Mouse (Mus musculus) stomach, embryonic 16.5 days (tissue): Measurements from ENCODE around the gene Fto. TPM values are rescaled to one million over a fixed set of nuclear protein-coding genes. Genes with fewer than 3 reads are reported as not detected.
A peak's percentile ranks its signal among the peaks of the same experiment; 100 is the strongest.

Experiments used
- ATAC-seq: fragments of 200-750 bp; cut with Nextera tagmentation; 2 replicates; pipeline ENCODE4 v1.8.0; 2017; ENCODE audit warnings: moderate number of reproducible peaks, moderate TSS enrichment; ENCODE audit not compliant: insufficient read depth, low FRiP score
- H3K27ac ChIP-seq: fragments of 300-500 bp; sonication (generic); 2 replicates; pipeline ENCODE4 v1.5.1; 2014; ENCODE audit warnings: low read length
- H3K27me3 ChIP-seq: fragments of 300-500 bp; sonication (generic); 2 replicates; pipeline ENCODE4 v1.6.1; 2014; ENCODE audit warnings: low read length, control low read depth, mixed read lengths; ENCODE audit not compliant: control insufficient read depth, insufficient read depth
- H3K36me3 ChIP-seq: fragments of 300-500 bp; sonication (generic); 2 replicates; pipeline ENCODE4 v1.6.1; 2014; ENCODE audit warnings: low read length; ENCODE audit not compliant: control insufficient read depth, insufficient read depth
- H3K4me1 ChIP-seq: fragments of 300-500 bp; sonication (generic); 2 replicates; pipeline ENCODE4 v1.6.1; 2014; ENCODE audit warnings: low read length, control low read depth, mixed read lengths; ENCODE audit not compliant: control insufficient read depth, insufficient read depth
- H3K4me2 ChIP-seq: fragments of 300-500 bp; sonication (generic); 2 replicates; pipeline ENCODE4 v1.6.1; 2014; ENCODE audit warnings: low read depth, low read length, mixed read lengths
- H3K4me3 ChIP-seq: fragments of 300-500 bp; sonication (generic); replicated peaks from 2 replicates; pipeline ENCODE4 v1.5.1; 2014; ENCODE audit warnings: mild to moderate bottlenecking, low read length
- H3K9ac ChIP-seq: fragments of 300-500 bp; sonication (generic); 2 replicates; pipeline ENCODE4 v1.6.1; 2014; ENCODE audit warnings: low read length
- H3K9me3 ChIP-seq: fragments of 300-500 bp; sonication (generic); replicated peaks from 2 replicates; pipeline ENCODE4 v1.6.1; 2016; ENCODE audit warnings: low read length, control low read depth; ENCODE audit not compliant: control insufficient read depth
- WGBS: fragments of 180-500 bp; shearing (Covaris S2); extraction: QIAGEN DNeasy Blood & Tissue Kit; methylation state at CpG from one replicate; pipeline ENCODE4 v1.1.7; 2014; 5-methylcytosine and 5-hydroxymethylcytosine counted together
- polyA plus RNA-seq: library from polyadenylated mRNA; unstranded; fragments of >200 nt; fragmentation: Nextera tagmentation; extraction: Ambion mirVana; gene quantifications from 2 replicates; pipeline ENCODE4 v1.2.1, GENCODE M21; 2015

Gene Fto
- polyA plus RNA-seq, 1 experiment from 2014 or later: 73.4 TPM

DNA sequence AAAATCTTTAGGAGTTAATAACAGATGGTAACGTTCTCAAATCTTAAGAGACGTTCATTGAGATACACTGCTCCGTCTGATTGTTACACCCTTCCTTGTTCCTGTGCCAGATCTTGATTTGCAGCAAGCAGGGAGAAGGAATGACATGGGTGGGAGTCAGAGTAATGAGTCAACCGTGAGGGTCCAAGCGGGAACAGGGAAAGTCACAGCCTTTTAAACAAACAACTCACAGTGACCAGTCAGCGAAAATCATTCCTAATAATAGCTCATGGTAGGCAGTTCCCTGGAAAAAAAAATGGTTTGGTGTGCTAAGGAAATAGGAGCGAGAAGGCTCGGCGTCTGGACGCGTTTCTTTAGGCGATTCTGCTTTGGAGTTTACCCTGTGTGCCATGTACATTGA, 208.9 kb downstream of the Fto start:
- Histone ChIP-seq H3K36me3 (no peaks in the 10 kb centered on the region), H3K9me3 (no peaks in the 10 kb centered on the region), H3K27ac (no peak overlapping the region), H3K27me3 (no peaks in the 10 kb centered on the region), H3K4me2 (peak overlapping the region; percentile 2; the same call in 1 of the 2 replicates), H3K4me3 (no peak overlapping the region), H3K4me1 (peaks cover 20% of the 10 kb centered on the region; the same call in 1 of the 2 replicates), H3K9ac (no peak overlapping the region)
- 44% methylated on average over 12 of the region's 12 CpGs for WGBS
- ATAC-seq: no peak

- Histone ChIP-seq H3K9me3 (no peaks in the 10 kb centered on the region), H3K27me3 (no peaks in the 10 kb centered on the region), H3K4me1 (peaks cover 20% of the 10 kb centered on the region; the same call in 1 of the 2 replicates), H3K4me3 (no peak overlapping the region), H3K36me3 (no peaks in the 10 kb centered on the region), H3K9ac (no peak overlapping the region), H3K27ac (no peak overlapping the region), H3K4me2 (no peak overlapping the region)
- 57% methylated on average over 16 of the region's 16 CpGs for WGBS
- no peak for ATAC-seq
Measured at GRCm38 (mm10) chr8:91524056-91524864, 210.9 kb downstream of the Fto start.

DNA sequence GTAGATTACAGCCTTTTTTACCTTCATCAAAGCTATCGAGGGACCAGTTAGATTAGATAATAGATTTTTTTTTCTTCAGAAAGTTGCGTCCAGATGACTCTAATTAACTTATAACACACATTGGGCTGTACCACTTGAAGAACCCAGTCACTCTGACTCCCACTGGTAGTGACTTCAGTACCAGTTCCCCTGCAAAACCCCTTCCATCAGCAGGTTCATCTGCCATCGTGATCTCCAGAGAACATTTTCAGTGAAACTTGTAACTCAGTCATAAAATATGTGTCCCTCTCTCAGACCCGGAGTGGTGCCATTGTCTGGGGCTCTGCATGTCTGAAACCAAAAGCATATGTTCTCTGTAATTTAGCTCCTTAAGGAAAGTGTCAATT, 211.5 kb downstream of the Fto start:
- Histone ChIP-seq H3K27me3 (no peaks in the 10 kb centered on the region), H3K9me3 (no peaks in the 10 kb centered on the region), H3K4me2 (no peak overlapping the region), H3K4me3 (no peak overlapping the region), H3K27ac (no peak overlapping the region), H3K9ac (no peak overlapping the region), H3K4me1 (peaks cover 20% of the 10 kb centered on the region; the same call in 1 of the 2 replicates), H3K36me3 (no peaks in the 10 kb centered on the region)
- WGBS: 36% methylated on average over 4 of the region's 4 CpGs
- no peak for ATAC-seq

GRCm38 (mm10) chr8:91525342-91525817, 212.1 kb downstream of the Fto start:
- no peak overlapping the region for H3K4me2 ChIP-seq
- ATAC-seq: no peak
- no peaks in the 10 kb centered on the region for H3K36me3 ChIP-seq
- peaks cover 20% of the 10 kb centered on the region; the same call in 1 of the 2 replicates for H3K4me1 ChIP-seq
- no peak overlapping the region for H3K27ac ChIP-seq
- no peaks in the 10 kb centered on the region for H3K9me3 ChIP-seq
- H3K9ac ChIP-seq: no peak overlapping the region
- H3K27me3 ChIP-seq: no peaks in the 10 kb centered on the region
- H3K4me3 ChIP-seq: no peak overlapping the region
- 23% methylated on average over 10 of the region's 10 CpGs for WGBS

DNA sequence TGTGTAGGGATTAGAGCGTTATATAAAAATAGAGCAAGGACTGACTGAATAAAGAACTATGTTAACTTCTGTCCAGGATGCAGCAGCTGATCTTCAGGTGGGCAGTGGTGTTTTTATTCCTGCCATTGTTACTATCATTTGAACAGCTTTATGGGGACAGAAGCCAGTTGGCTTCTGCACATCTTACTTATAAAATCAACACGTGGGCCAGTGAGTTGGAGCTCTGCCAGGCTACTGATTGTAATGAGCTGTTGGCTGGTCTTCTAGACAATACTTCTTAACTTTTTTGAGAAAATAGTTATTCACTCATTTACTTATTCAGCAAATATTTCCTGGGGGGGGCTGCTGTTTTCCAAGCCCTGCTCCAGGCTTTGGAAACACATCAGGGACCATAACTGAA, 215.6 kb downstream of the Fto start:
- Histone ChIP-seq H3K4me1 (peaks cover 11% of the 10 kb centered on the region; the same call in 1 of the 2 replicates), H3K9me3 (no peaks in the 10 kb centered on the region), H3K27ac (no peak overlapping the region), H3K4me3 (no peak overlapping the region), H3K36me3 (no peaks in the 10 kb centered on the region), H3K4me2 (no peak overlapping the region), H3K27me3 (no peaks in the 10 kb centered on the region), H3K9ac (no peak overlapping the region)
- WGBS: 49% methylated on average over 2 of the region's 2 CpGs
- ATAC-seq: no peak

DNA sequence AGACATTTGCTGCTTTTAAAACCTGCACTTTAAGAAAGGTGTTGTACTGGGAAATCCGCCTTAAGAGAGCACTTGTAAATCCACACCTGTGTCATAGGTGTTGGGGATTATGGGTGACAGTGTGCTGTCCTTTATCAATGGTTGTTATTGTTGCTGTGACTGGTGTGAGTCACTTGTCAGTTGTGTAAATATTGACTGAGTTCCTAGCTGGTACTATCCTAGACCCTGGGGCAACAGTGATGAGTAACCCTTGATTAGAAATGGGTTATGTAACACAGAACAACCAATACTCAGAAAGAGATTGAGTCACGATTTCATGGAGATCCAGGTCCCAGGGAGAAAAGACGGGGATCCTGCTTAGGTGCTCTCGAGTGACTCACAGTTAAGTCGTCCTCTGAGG, 216.4 kb downstream of the Fto start:
- 76% methylated on average over 5 of the region's 5 CpGs for WGBS
- no peak for ATAC-seq
- H3K4me1 ChIP-seq: peaks cover 11% of the 10 kb centered on the region; the same call in 1 of the 2 replicates

DNA sequence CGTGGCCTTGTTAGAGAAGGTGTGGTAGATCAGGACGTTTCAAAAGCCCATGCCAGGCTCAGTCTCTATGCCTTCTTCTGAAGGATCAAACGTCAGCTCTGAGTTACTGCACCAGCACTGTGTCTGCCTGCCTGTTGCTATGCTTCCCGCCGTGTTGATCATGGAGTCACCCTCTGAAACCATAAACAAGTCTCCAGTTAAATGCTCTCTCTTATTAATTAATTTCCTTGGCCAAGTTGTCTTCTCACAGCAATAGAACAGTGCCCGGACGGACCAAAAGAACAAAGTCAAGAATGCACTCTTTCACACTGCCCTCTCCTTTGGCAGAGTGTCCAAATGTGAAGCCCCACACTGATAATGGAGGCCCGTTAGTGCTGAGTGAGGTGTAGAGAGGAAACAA, 217.3 kb downstream of the Fto start:
- Histone ChIP-seq H3K27ac (no peak overlapping the region), H3K4me3 (no peak overlapping the region), H3K4me2 (no peak overlapping the region), H3K4me1 (0 out of 2 replicates have a peak, but pooled peaks cover 4% of the 10 kb centered on the region), H3K27me3 (no peaks in the 10 kb centered on the region), H3K9ac (no peak overlapping the region), H3K36me3 (no peaks in the 10 kb centered on the region), H3K9me3 (no peaks in the 10 kb centered on the region)
- no peak for ATAC-seq
- 79% methylated on average over 8 of the region's 8 CpGs for WGBS

More for the DNA sequence above, 216.4 kb downstream of the Fto start:
- Histone ChIP-seq H3K27me3 (no peaks in the 10 kb centered on the region), H3K27ac (no peak overlapping the region), H3K36me3 (no peaks in the 10 kb centered on the region), H3K9me3 (no peaks in the 10 kb centered on the region), H3K4me3 (no peak overlapping the region), H3K9ac (no peak overlapping the region), H3K4me2 (no peak overlapping the region)

- Histone ChIP-seq H3K4me2 (no peak overlapping the region), H3K27me3 (no peaks in the 10 kb centered on the region), H3K4me3 (no peak overlapping the region), H3K27ac (no peak overlapping the region), H3K9me3 (no peaks in the 10 kb centered on the region), H3K9ac (no peak overlapping the region), H3K4me1 (0 out of 2 replicates have a peak, but pooled peaks cover 4% of the 10 kb centered on the region), H3K36me3 (no peaks in the 10 kb centered on the region)
- ATAC-seq: no peak
- 32% methylated on average over 8 of the region's 8 CpGs for WGBS
Measured at GRCm38 (mm10) chr8:91531971-91532370, 218.6 kb downstream of the Fto start.

GRCm38 (mm10) chr8:91532671-91533436, 219.5 kb downstream of the Fto start:
- WGBS: 68% methylated on average over 18 of the region's 18 CpGs
- Histone ChIP-seq H3K9ac (no peak overlapping the region), H3K27ac (peak overlapping the region; percentile 47), H3K4me3 (no peak overlapping the region), H3K27me3 (no peaks in the 10 kb centered on the region), H3K9me3 (no peaks in the 10 kb centered on the region), H3K4me1 (peaks cover 4% of the 10 kb centered on the region; the same call in 1 of the 2 replicates), H3K36me3 (no peaks in the 10 kb centered on the region), H3K4me2 (no peak overlapping the region)
- ATAC-seq: 0 out of 2 replicates have a peak, but pooled peaks have one; percentile 16
